Mouse (Mus musculus): ENCODE data around the gene Pard3b.

- TF ChIP-seq POLR2A (IDR thresholded peaks at IDR 0.05; ENCODE audit: low read depth, low read length) = no peak
- TF ChIP-seq CTCF (IDR thresholded peaks at IDR 0.05; ENCODE audit: extremely low read depth, insufficient read depth, insufficient read length, insufficient replicate concordance) = peak; percentile 45; the same call in 1 of the 2 replicates
Measured at GRCm38 (mm10) chr1:61771213-61771612, 132.6 kb downstream of the Pard3b start.

Measured in spleen, adult 2 months (tissue).